Mouse (Mus musculus) liver, postnatal 0 days (tissue): ENCODE data around the gene Fignl1.

ENCODE experiments used
- CTCF ChIP-seq: sonication (generic); IDR thresholded peaks from 2 replicates; pipeline ENCODE4 v1.5.1; 2016; ENCODE audit warnings: antibody characterized with exemption, low read depth
- EP300 ChIP-seq: IDR thresholded peaks from 2 replicates; pipeline ENCODE4 v1.6.1; 2016; ENCODE audit warnings: antibody characterized with exemption, low read depth, mild to moderate bottlenecking

DNA sequence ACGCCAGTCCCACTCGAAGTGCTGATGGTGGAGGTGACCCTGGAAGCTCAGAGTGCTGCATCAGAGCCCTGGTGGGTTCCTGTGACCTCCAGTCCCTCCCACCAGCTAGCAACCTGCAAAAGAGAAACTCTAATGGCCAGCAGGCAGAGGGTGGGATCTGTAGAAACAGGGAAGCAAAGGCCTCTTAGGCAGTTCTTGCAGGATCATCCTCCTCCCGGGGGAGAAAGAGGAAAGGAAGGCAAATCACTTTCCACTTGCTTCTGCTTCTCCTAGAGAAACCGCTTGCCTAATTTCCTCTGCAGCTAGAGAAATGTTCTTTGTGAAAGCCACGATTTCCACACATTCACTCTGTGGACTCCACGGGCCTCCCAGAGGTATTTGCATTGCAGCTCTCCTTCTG is 23.3 kb downstream of the Fignl1 start:
- TF ChIP-seq CTCF = no peak
- TF ChIP-seq EP300 = no peak
